Mouse (Mus musculus) CH12.LX (cell line): ENCODE measurements around the gene Lrch4.

Experiments used
- CTCF ChIP-seq, 2 experiments: IDR thresholded peaks in 1 of 2; conservative IDR thresholded peaks in 1 of 2; 2 replicates each; pipeline ENCODE4 v1.5.1; 2011 to 2012; ENCODE audit warnings: low read depth in 2 of 2, low read length in 2 of 2, improper control_type of control experiment in 1 of 2, inconsistent platforms in 1 of 2, mild to moderate bottlenecking in 1 of 2, moderate library complexity in 1 of 2
- ELF1 ChIP-seq: IDR thresholded peaks from 2 replicates; pipeline ENCODE4 v1.6.1; 2014; ENCODE audit warnings: low read depth, mild to moderate bottlenecking, inconsistent platforms, low read length, improper control_type of control experiment
- EP300 ChIP-seq: IDR thresholded peaks from 2 replicates; pipeline ENCODE4 v1.6.1; 2011; ENCODE audit warnings: low read length, improper control_type of control experiment
- ETS1 ChIP-seq: conservative IDR thresholded peaks from 2 replicates; pipeline ENCODE4 v1.6.1; 2012; ENCODE audit warnings: low read depth, mild to moderate bottlenecking, inconsistent platforms, low read length, improper control_type of control experiment, moderate library complexity
- GABPA ChIP-seq: IDR thresholded peaks from 2 replicates; pipeline ENCODE4 v1.6.1; 2012; ENCODE audit warnings: low read depth, low read length, improper control_type of control experiment, inconsistent platforms; ENCODE audit not compliant: insufficient replicate concordance
- NRF1 ChIP-seq: IDR thresholded peaks from 2 replicates; pipeline ENCODE4 v1.6.1; 2014; ENCODE audit warnings: low read depth, mild to moderate bottlenecking, inconsistent platforms, low read length, improper control_type of control experiment, moderate library complexity
- POLR2A ChIP-seq: IDR thresholded peaks from 2 replicates; pipeline ENCODE4 v1.6.1; 2011; ENCODE audit warnings: low read depth, mild to moderate bottlenecking, improper control_type of control experiment, low read length
- SIN3A ChIP-seq: IDR thresholded peaks from 2 replicates; pipeline ENCODE4 v1.6.1; 2012; ENCODE audit warnings: low read length, improper control_type of control experiment, inconsistent platforms
- USF2 ChIP-seq: conservative IDR thresholded peaks from 2 replicates; pipeline ENCODE4 v1.6.1; 2011; ENCODE audit warnings: low read depth, low read length, improper control_type of control experiment

DNA sequence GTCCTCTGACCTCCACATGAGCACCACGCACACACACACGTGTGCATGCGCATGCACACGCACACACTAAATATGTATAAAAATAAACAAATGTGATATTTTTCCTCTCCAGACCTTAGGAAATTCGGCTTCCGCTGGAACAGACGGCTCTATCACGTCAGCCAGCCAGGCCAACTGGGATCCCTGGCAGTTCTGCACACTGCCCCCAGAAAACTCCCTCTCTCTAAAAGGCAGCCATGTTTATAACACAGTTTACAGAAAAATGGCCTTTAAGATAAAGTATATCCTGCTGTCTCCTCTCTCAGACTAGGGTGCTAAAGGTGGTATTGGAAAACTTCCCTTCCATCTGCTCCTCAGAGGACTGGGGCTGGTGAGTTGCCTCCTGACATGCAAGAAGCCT, 48.9 kb downstream of the Lrch4 start:
- TF ChIP-seq ETS1: no peak
- no peak for TF ChIP-seq GABPA
- TF ChIP-seq EP300: no peak
- no peak for TF ChIP-seq ELF1
- TF ChIP-seq CTCF (conservative IDR thresholded peaks at IDR 0.05 in 1 of 2, IDR thresholded peaks at IDR 0.05 in 1 of 2; ENCODE audit: low read depth in 2 of 2, low read length in 2 of 2): no peak
- no peak for TF ChIP-seq USF2
- TF ChIP-seq POLR2A: no peak
- TF ChIP-seq NRF1: no peak
- no peak for TF ChIP-seq SIN3A
